Mouse (Mus musculus) c-Kit-positive CD71-positive TER-119-negative erythroid progenitor cells, embryonic 14.5 days (primary cell): ENCODE results near the gene Stpg3.

Source experiments
- DNase-seq: peaks from one replicate; pipeline ENCODE4 v3.0.0-alpha.2; 2013; ENCODE audit warnings: low read depth

Stpg3 gene

DNA sequence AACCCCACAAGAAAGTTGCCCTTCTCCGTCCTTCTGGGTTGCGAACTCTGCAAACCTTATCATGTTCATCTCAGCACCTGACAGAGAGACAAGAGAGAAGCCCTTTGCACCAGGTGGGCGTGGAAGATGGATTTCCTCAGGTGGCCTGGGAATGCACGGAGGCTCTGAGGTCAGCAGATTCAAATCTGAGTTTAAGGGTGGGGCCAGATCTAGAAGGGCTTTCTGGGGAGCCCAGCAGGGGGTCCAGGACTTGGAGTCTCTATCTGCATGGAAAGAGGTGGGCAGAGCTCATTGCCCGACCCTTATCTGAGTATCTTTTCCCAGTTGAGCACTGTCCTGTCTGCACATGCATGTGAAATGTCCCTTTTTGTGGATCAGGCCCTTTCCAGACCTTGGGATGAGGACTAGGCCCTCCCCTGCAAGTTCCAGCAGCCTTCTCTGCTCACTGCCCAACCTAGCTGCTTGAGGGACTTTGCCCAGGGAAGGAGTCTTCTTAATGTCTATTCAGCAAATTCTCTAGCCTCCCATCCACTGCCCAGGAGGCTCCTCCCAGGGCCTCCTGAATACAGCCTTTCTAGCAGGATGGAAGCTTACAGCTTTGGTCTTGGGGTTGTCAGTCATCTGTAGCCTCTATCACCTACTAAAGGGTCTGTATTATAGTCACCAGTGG is 20.2 kb upstream of the Stpg3 start:
- no peak for DNase-seq

GRCm38 (mm10) chr2:25234050-25234449 is 19.6 kb upstream of the Stpg3 start, which contains the start of gene Slc34a3:
TSS of gene Slc34a3 (minus strand) at chr2:25234364.
- DNase-seq, result no peak

DNA sequence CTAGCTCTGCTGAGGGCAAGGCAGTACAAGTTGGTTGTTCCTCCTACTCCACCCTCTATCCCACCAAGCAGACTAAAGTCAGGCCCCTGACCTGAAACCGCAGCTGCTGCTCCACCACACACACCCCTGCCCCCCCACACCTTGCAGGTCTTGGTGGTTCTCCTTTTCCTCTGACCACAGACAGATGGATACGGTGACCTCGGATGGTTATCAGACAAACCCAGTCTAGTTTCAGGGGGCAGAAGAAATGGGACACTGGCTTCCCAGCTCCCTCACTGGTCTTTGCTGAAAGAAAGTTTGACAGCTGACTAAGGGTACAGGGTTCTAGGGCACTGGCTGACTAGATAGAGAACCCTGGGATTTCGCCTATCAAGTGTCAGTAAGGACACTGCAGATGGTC is 19.0 kb upstream of the Stpg3 start:
- no peak for DNase-seq

- no peak for DNase-seq
Observed at GRCm38 (mm10) chr2:25231038-25231437, 16.6 kb upstream of the Stpg3 start.

GRCm38 (mm10) chr2:25230581-25230980 is 16.1 kb upstream of the Stpg3 start:
- DNase-seq, result no peak

GRCm38 (mm10) chr2:25229582-25229981 is 15.1 kb upstream of the Stpg3 start:
- no peak for DNase-seq

- DNase-seq, result no peak
Observed at GRCm38 (mm10) chr2:25228995-25229530, 14.6 kb upstream of the Stpg3 start.

DNA sequence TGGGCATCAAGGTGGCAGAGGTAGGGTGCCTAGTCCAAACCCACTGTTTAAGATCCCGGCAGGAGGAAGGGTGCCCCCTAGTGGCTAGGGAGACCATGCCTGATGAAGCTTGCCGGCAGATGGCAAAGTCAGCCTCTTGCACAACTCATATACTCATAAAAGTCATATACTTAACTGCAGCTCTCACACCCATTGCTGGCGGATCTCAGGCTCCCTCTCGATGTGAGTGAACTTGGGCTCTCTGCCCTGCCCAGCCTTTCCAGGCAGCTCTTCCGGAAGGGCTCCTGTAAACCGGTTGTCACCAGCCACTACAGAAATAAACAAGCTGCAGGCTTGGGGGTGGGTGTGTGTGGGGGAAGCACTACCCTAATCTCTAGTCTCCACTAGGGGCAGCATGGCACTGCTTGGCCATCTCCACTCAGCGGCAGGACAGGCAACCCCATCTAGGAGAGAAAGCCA is 14.0 kb upstream of the Stpg3 start:
- peak; percentile 86 for DNase-seq

DNA sequence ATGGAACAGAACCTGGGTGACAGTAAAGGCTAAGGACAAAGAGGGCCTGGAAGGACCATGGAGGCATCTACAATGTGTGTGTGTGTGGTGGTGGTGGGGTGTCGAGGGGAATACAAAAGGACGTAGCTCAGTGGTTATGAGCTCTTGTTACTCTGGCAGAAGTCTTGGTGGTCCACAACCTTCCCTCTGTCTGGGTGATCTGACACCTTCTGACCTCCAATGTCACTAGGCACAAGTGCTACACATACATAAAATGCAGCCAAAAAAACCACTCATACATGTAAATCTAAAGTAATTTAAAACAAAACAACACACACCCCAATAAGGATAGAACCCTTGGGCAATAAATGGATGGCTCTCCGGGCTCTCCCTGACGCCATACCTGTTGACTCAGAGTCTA is 13.0 kb upstream of the Stpg3 start:
- no peak for DNase-seq

DNA sequence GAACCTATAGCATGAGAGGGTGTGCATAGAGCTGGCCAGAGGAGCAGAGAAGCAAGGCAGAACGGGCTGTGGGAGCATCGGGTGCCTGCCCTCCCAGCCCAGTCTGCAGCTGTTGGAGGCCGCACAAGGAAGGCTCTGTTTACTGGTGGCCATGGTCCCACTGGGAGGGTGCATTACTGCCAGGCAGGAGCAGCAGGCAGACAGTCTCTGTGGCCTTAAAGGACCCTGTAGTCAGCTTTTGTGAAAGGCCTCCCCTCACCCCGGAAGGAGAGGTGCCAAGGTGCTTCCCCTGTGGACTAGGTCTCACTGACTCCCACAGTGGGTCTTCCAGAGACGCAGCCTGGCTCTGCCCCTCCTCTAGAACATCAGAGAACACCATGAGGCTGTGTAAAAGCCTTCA is 12.4 kb upstream of the Stpg3 start:
- no peak for DNase-seq

DNA sequence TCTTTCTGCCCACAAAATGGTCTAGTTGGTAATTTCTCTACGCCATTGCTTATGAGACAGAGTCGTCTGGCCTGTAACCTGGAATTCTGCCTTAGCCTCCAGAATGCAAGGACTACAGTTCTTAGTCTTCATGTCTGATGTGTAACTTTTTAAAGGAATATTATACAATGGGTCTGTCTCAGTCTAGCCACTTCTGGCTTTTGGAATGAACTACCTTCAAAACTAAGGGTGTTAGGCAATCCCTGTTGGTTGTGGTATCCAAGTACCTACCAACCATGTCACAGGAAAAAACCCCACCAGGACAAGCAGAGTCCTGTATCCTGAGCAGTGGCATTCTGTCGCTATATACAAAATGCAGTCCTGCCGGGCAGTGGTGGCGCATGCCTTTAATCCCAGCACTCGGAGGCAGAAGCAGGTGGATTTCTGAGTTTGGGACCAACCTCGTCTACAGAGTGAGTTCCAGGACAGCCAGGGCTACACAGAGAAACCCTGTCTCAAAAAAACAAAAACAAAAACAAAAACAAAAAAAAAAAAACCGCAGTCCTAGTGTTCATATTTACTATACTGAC is 11.5 kb upstream of the Stpg3 start:
- DNase-seq, result no peak

- peak; percentile 99 for DNase-seq
Observed at GRCm38 (mm10) chr2:25224766-25225752, 10.6 kb upstream of the Stpg3 start.

- no peak for DNase-seq
Observed at GRCm38 (mm10) chr2:25224492-25224765, 10.0 kb upstream of the Stpg3 start, which contains the start of gene Tubb4b. TSS of gene Tubb4b (minus strand) at chr2:25224702.

DNA sequence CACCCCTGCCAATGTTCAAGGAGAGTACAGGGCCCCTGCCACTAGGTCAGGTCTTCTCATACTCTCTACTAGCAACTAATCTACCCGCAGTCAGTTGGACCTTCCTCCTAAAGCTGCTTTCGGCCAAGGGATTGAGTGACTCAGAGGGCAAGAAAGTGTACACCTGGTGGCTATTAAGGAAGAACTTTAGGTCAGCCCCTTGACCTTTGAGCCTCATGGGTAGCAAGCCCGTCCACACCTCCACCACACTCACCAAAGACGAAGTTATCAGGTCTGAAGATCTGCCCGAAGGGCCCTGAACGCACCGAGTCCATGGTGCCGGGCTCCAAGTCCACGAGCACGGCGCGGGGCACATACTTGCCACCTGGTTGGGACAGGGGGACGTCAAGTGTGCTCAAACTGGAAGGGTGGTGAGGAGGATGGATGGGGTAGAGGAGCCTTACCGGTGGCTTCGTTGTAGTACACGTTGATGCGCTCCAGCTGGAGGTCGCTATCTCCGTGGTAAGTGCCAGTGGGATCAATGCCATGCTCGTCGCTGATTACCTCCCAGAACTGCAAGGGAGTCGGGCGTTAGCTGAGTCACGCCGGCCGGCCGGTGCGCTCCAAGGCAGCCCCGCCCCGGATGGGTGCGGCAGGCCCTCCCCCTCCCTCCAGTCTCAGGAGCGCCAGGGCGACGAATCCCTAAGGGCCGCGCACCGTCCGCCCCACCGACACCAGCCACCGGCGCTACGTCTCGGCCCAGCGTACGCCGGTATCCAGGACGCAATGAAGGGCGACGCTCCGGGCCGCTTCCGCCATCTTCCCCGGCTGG is 9.4 kb upstream of the Stpg3 start:
- peak; percentile 88 for DNase-seq

DNA sequence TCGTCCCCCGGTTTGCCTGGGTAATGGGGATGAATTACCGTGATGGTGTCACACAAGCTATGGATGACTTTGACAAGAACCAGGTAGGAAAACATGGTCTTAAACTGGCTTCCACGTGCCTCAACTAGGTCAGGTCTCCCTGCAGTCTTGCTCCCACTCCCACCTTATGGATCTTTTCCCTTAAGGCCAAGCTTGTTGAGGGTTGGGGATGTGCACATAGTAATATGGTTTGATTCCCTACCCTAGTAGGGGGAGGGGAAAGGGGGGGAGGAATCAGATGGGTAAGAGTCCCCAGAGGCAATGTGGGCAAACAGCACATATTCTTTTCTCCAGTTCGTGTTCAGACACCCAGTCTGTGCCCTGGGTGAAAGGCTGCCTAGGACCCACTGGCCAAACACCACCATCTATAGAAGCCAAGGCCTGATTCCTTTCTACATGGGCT is 6.9 kb upstream of the Stpg3 start:
- no peak for DNase-seq

- no peak for DNase-seq
Observed at GRCm38 (mm10) chr2:25218445-25218844, 4.0 kb upstream of the Stpg3 start, which contains the start of gene Fam166a. TSS of gene Fam166a (plus strand) at chr2:25218745.

- no peak for DNase-seq
Observed at GRCm38 (mm10) chr2:25217666-25218065, 3.2 kb upstream of the Stpg3 start.

GRCm38 (mm10) chr2:25213266-25213865 is 1.1 kb downstream of the Stpg3 start:
- DNase-seq, result no peak

DNA sequence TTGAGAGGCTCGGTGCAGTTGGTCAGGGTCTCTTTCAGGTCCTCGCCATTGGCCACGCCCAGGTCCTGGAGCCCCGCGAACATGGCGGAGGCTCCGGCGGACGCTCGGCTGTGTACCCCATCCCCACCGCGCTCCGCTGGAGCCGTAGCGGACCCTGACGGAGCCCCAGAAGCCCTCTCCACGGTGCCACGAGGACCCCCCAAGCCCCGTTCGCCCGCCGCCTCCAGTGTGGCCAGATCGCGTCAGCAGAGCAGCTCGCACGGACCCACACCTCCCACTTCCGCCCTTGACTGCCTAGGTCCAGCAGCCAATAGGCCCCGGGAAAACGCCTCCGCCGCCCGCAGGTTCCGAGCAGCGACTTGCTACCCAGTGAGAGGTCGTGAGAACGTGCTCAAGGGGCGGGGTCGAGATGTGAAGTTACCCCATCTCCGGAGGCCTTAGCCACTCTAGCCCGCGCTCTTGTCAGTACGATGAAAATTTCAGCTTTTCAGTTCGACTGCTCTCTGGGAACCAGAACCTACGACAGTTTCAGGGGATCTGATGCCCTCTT is 3.2 kb downstream of the Stpg3 start, which contains the start of gene Nelfb:
TSS of gene Nelfb (minus strand) at position 369 of the 550 bp plus-strand sequence.
- DNase-seq, result peak; percentile 87

DNA sequence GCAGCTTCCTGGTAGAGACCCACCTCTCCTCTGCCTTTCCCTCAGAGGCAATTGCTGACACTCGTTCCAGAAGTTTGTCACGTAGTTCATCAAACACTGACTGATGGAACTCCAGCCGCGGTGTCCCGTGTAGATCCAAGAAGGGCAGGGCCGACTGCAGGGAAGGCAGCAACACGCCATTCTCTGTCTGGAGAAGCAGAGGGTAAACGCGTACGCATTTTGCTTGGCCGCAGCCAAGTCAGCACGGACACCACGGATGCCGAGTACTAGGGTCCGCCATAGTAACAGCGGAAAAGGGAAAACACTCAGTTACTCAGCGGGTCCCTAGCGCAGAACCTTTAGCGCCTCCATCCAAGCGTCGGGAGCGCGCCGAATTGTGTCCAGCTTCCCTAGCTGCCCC is 3.8 kb downstream of the Stpg3 start:
- no peak for DNase-seq

- DNase-seq, result no peak
Observed at GRCm38 (mm10) chr2:25207593-25207992, 6.8 kb downstream of the Stpg3 start.
